Mouse (Mus musculus) bone marrow macrophage, adult 2 months (primary cell): ENCODE results near the gene Lmbrd1. TPM values are rescaled to one million over a fixed set of nuclear protein-coding genes. Genes with fewer than 3 reads are reported as not detected.
"Not testable (repeated sequence)": the region's sequence is repeated elsewhere in the genome, so short reads cannot be mapped to it uniquely, and the experiment has no call there.

Experiments
- H3K27ac ChIP-seq: 2 replicates; pipeline ENCODE4 v1.5.1; 2012; ENCODE audit warnings: low read depth, low read length; ENCODE audit not compliant: insufficient read depth
- H3K4me1 ChIP-seq: 2 replicates; pipeline ENCODE4 v1.6.1; 2012; ENCODE audit warnings: low read length; ENCODE audit not compliant: control insufficient read depth, insufficient read depth
- H3K4me3 ChIP-seq: 2 replicates; pipeline ENCODE4 v1.5.1; 2012; ENCODE audit warnings: mild to moderate bottlenecking, low read length, moderate library complexity; ENCODE audit not compliant: insufficient read depth
- CTCF ChIP-seq: IDR thresholded peaks from 2 replicates; pipeline ENCODE4 v1.5.1; 2012; ENCODE audit warnings: low read depth, mild to moderate bottlenecking, low read length, moderate library complexity
- POLR2A ChIP-seq: IDR thresholded peaks from 2 replicates; pipeline ENCODE4 v1.6.1; 2012; ENCODE audit warnings: mild to moderate bottlenecking, low read depth, low read length, borderline replicate concordance
- polyA plus RNA-seq: library from polyadenylated mRNA; stranded (reverse); fragments of >200 nt; gene quantifications from 2 replicates; pipeline ENCODE4 v1.2.4, GENCODE M21; 2012; ENCODE audit not compliant: missing spikeins, insufficient read depth, insufficient read length

Gene Lmbrd1
- polyA plus RNA-seq, 1 experiment = 124 TPM

GRCm38 (mm10) chr1:24758516-24758915 is 80.1 kb downstream of the Lmbrd1 start:
- Histone ChIP-seq H3K4me1 (no peaks in the 10 kb centered on the region), H3K4me3 (no peak overlapping the region), H3K27ac (no peak overlapping the region)
- TF ChIP-seq POLR2A = no peak
- no peak for TF ChIP-seq CTCF

GRCm38 (mm10) chr1:24766466-24766865 is 88.0 kb downstream of the Lmbrd1 start:
- H3K27ac ChIP-seq = no peak overlapping the region
- TF ChIP-seq POLR2A = no peak
- TF ChIP-seq CTCF = no peak
- H3K4me3 ChIP-seq = no peak overlapping the region
- no peaks in the 10 kb centered on the region for H3K4me1 ChIP-seq

GRCm38 (mm10) chr1:24767197-24767596 is 88.8 kb downstream of the Lmbrd1 start:
- not testable (repeated sequence) for H3K4me1 ChIP-seq, H3K27ac ChIP-seq, H3K4me3 ChIP-seq

GRCm38 (mm10) chr1:24773642-24774041 is 95.2 kb downstream of the Lmbrd1 start:
- Histone ChIP-seq H3K27ac (no peak overlapping the region), H3K4me3 (no peak overlapping the region), H3K4me1 (no peaks in the 10 kb centered on the region)
- no peak for TF ChIP-seq CTCF
- no peak for TF ChIP-seq POLR2A

GRCm38 (mm10) chr1:24776576-24776975 is 98.1 kb downstream of the Lmbrd1 start:
- TF ChIP-seq POLR2A (no peak), CTCF (no peak)

GRCm38 (mm10) chr1:24793168-24793567 is 114.7 kb downstream of the Lmbrd1 start:
- Histone ChIP-seq H3K4me1 (no peaks in the 10 kb centered on the region), H3K27ac (no peak overlapping the region), H3K4me3 (no peak overlapping the region)
- TF ChIP-seq POLR2A (no peak), CTCF (no peak)

More at GRCm38 (mm10) chr1:24776576-24776975, 98.1 kb downstream of the Lmbrd1 start:
- no peak overlapping the region for H3K4me3 ChIP-seq
- H3K27ac ChIP-seq = no peak overlapping the region
- no peaks in the 10 kb centered on the region for H3K4me1 ChIP-seq

- not testable (repeated sequence) for H3K4me1 ChIP-seq, H3K4me3 ChIP-seq, H3K27ac ChIP-seq
Measured at GRCm38 (mm10) chr1:24807971-24808370, 129.5 kb downstream of the Lmbrd1 start.

Other genes starting within 250 kb of the Lmbrd1 start
- gene Col19a1, start 91.2 kb upstream of the Lmbrd1 start, polyA plus RNA-seq = 0.83 and 1.4 TPM in 2 replicates